Mouse (Mus musculus): ENCODE results near the gene Ifitm6. TPM values are rescaled to one million over a fixed set of nuclear protein-coding genes. Genes with fewer than 3 reads are reported as not detected.

The Ifitm6 gene
- polyA plus RNA-seq, 1 experiment from 2014 or later: 7.4 TPM

DNA sequence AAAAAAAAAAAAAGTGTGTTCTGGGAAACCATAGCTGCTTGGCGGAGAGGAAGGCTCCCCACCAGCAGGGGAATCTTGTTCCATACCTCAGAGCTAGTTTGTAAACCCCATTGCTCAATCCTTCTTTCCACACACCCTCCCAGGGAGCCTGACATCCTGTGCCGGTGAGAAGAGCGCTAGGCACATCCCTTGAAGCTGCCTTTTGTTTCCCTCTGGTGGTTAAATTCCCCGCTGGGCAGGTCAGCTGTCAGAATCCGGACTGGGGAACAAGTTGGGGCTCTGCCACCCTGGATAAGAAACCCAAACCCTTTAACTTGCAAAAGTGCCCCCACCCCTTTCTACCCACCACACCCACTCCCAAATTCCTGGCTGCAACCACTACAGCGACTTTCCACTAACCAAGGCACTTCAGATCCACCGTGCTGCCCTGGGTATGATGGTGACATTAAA, 9.4 kb downstream of the Ifitm6 start:
- H3K36me3 ChIP-seq (ENCODE audit: inconsistent target): no peaks in the 10 kb centered on the region
- peaks cover 29% of the 10 kb centered on the region for H3K79me2 ChIP-seq (ENCODE audit: inconsistent target)
- no peak overlapping the region for H3K4me3 ChIP-seq (ENCODE audit: inconsistent target)
- 21% methylated on average over 7 of the region's 7 CpGs for WGBS (ENCODE audit: missing documents)
- H3K27ac ChIP-seq: no peak overlapping the region

DNA sequence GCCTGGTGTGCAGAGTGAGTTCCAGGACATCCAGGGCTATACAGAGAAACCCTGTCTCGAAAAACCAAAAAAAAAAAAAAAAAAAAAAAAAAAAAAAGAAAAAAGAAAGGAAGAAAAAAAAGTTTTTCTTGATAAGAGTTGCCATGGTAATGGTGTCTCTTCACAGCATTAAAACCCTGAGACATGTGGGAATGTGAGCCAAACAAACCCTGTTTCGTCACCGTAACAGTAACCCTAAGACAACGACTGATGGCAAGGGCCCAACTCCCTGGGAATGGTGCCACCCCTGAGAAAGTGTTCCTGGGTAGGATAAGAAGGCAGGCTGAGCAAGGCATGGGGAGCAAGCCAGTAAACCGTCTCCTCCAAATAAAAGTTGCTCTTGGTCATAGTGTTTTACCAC, 10.8 kb downstream of the Ifitm6 start:
- Histone ChIP-seq H3K79me2 (ENCODE audit: inconsistent target) (peaks cover 29% of the 10 kb centered on the region), H3K27ac (no peak overlapping the region), H3K4me3 (ENCODE audit: inconsistent target) (no peak overlapping the region), H3K36me3 (ENCODE audit: inconsistent target) (no peaks in the 10 kb centered on the region)
- WGBS (ENCODE audit: missing documents): 82% methylated on average over 4 of the region's 5 CpGs

DNA sequence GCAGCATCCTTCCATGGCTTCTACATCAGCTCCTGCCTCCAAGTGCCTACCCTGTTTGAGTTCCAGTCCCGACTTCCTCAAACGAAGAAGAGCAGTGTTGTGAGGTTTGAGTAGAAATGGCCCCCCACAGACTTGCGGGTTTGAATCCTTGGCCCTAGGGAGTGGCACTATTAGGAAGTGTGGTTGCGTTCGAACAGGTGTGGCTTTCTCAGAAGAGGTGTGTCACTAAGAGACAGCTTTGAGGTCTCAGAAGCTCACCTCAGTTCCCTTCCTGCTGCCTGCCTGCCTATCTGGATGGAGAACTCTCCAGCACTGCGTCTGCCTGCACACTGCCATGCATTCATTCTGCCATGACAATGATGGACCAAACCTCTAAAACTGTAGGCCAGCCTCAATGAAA, 11.3 kb downstream of the Ifitm6 start:
- Histone ChIP-seq H3K4me3 (ENCODE audit: inconsistent target) (no peak overlapping the region), H3K36me3 (ENCODE audit: inconsistent target) (no peaks in the 10 kb centered on the region), H3K79me2 (ENCODE audit: inconsistent target) (peaks cover 24% of the 10 kb centered on the region), H3K27ac (no peak overlapping the region)
- WGBS (ENCODE audit: missing documents): 42% methylated on average over 6 of the region's 6 CpGs

GRCm38 (mm10) chr7:141003248-141004010, 14.3 kb downstream of the Ifitm6 start:
- no peak overlapping the region for H3K4me3 ChIP-seq (ENCODE audit: inconsistent target)
- WGBS (ENCODE audit: missing documents): 89% methylated on average over 5 of the region's 5 CpGs
- no peaks in the 10 kb centered on the region for H3K79me2 ChIP-seq (ENCODE audit: inconsistent target)
- H3K36me3 ChIP-seq (ENCODE audit: inconsistent target): no peaks in the 10 kb centered on the region
- H3K27ac ChIP-seq: no peak overlapping the region

DNA sequence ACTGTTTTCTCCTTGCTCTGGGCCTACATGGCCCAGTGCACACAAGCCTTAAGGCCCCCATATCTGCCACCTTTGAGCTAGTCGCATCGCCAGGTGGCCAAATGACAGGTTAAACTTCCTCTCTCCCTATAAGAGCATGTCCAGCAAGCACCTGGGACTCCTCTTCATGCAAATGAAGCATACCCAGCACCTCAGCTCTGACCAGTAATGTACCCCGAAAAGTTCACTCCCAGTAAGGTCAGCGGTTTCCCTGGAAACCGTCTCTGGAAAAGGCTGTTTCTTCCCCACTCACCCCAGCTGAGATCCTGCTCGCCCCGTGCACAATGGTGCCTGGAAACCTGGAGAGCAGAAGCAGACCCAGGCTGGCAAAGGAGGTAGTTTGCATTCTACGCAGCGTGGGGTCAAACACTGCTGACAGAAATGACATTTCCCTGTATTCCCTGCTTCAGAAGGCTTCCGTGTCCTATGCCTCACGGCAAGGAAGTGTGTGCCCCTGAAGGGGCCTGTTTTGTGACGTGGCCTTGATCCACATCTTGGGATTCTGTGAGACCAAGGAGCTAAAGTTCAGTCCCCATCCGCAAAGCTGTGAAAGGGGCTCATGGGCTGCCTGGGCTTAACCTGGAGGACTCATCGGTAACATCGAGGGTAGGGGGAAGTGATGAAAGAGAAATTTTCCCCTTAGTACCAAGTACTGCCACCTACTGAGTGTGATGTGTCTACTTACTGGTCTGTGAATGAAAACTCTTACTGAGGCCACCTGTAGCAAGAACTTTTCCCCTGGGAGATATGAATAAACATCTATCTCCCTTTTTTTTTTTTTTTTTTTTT, 16.6 kb downstream of the Ifitm6 start:
- H3K27ac ChIP-seq: no peak overlapping the region
- H3K36me3 ChIP-seq (ENCODE audit: inconsistent target): no peaks in the 10 kb centered on the region
- H3K4me3 ChIP-seq (ENCODE audit: inconsistent target): no peak overlapping the region
- 86% methylated on average over 15 of the region's 15 CpGs for WGBS (ENCODE audit: missing documents)
- no peaks in the 10 kb centered on the region for H3K79me2 ChIP-seq (ENCODE audit: inconsistent target)

GRCm38 (mm10) chr7:140998853-140999700, 18.6 kb downstream of the Ifitm6 start:
- Histone ChIP-seq H3K4me3 (ENCODE audit: inconsistent target) (peak overlapping the region; percentile 25; the same call in 1 of the 2 replicates), H3K79me2 (ENCODE audit: inconsistent target) (no peaks in the 10 kb centered on the region), H3K27ac (peak overlapping the region; percentile 77), H3K36me3 (ENCODE audit: inconsistent target) (no peaks in the 10 kb centered on the region)
- WGBS (ENCODE audit: missing documents): under 1% methylated on average over 11 of the region's 11 CpGs

GRCm38 (mm10) chr7:140997817-140998216, 19.9 kb downstream of the Ifitm6 start:
- WGBS (ENCODE audit: missing documents): 0% methylated on average over 1 of the region's 1 CpGs
- no peaks in the 10 kb centered on the region for H3K36me3 ChIP-seq (ENCODE audit: inconsistent target)

DNA sequence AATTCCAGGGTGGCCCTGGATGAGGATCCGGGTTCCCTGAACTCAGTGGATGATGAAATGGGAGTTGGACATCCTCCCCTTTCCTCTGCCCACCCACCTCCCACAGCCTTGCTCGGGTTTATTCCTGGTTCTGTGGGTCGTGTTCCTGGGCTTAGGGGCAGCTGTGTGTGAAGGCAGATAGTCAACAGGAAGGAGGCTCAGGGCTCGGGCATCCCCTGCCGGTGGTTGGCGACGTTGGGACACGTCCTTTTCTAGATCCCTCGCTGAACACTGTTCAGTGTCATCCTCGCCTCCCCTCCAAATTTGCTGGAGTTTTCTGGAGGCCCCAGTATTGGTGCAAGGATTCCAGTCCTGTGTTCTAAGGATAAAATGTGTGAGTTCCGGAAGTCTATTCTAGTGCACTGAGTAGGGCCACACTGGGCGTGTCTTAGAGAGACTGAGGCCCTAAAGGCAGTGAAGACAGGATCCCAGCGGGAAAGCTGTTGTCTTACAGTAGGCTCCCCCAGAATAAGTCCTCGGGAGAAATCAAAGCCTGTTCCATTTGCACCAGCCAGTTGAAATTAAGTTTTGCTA, 26.5 kb downstream of the Ifitm6 start:
- no peaks in the 10 kb centered on the region for H3K36me3 ChIP-seq (ENCODE audit: inconsistent target)
- 34% methylated on average over 13 of the region's 14 CpGs for WGBS (ENCODE audit: missing documents)
- H3K27ac ChIP-seq: peak overlapping the region; percentile 19; the same call in 1 of the 2 replicates
- H3K4me3 ChIP-seq (ENCODE audit: inconsistent target): no peak overlapping the region
- H3K79me2 ChIP-seq (ENCODE audit: inconsistent target): no peaks in the 10 kb centered on the region

More at GRCm38 (mm10) chr7:140997817-140998216, 19.9 kb downstream of the Ifitm6 start:
- Histone ChIP-seq H3K4me3 (ENCODE audit: inconsistent target) (no peak overlapping the region), H3K27ac (peak overlapping the region; percentile 77), H3K79me2 (ENCODE audit: inconsistent target) (no peaks in the 10 kb centered on the region)

DNA sequence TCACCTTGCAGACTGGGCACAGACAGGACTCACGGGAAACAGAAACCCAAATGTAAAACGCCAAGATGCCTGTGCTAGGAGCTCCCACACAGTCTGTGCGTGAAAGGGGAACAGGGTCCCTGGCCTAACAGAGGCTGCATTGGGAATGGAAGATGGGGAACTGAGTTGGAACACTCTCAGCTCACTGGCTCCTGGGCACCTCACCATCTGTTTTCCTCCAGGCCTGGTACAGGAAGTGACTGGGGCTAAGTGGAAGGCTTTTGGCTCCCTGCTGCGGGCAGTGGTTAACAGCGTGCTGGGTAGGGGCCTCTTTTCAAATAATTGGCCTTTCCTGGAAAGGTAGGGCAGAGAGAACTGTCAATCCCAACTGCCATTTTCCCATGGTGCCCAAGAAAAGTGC, 27.1 kb downstream of the Ifitm6 start:
- H3K27ac ChIP-seq: peak overlapping the region; percentile 19; the same call in 1 of the 2 replicates

DNA sequence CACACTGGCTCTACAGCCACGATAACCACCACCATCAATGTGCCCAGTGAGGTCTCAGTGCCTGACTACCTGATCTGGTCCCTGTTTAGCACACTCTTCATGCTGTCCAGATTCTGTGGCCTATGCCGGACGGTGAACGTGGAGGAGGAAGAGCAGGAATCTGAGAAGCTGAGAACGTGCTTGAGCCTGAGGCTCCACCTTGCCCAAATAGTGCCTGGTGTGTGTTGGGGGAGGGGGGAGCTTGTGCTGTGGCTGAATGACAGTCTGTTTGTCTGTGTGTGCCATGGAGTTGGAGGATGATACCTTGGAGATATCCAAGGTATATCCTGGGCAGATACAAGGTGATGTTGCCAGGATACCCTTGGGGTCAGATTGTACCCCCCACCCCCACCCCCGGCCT, 27.5 kb downstream of the Ifitm6 start:
- Histone ChIP-seq H3K36me3 (ENCODE audit: inconsistent target) (no peaks in the 10 kb centered on the region), H3K27ac (0 out of 2 replicates have a peak overlapping the region, but pooled peaks have one; percentile 19), H3K4me3 (ENCODE audit: inconsistent target) (no peak overlapping the region), H3K79me2 (ENCODE audit: inconsistent target) (no peaks in the 10 kb centered on the region)
- 15% methylated on average over 6 of the region's 6 CpGs for WGBS (ENCODE audit: missing documents)

More for the DNA sequence above, 27.1 kb downstream of the Ifitm6 start:
- 19% methylated on average over 5 of the region's 5 CpGs for WGBS (ENCODE audit: missing documents)
- H3K79me2 ChIP-seq (ENCODE audit: inconsistent target): no peaks in the 10 kb centered on the region
- no peak overlapping the region for H3K4me3 ChIP-seq (ENCODE audit: inconsistent target)
- H3K36me3 ChIP-seq (ENCODE audit: inconsistent target): no peaks in the 10 kb centered on the region

DNA sequence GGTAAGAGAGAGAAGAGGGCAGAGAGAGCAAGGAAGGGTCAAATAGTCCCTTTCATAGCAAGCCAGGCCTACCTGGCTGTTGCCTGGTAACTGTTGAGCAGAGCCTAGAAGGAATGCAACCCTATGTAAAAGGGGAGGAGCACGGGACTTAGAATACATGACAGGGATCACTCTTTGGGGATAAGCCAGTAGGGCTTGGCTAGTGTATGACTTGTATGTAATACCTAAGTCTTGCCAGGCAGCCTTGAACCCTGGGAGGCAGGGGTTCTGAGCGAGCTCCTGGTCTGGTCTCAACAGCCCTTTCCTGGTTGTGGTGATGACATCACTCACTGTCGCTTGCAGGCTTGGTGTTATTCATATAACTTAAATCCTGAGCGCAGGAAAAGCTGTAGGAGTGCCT, 28.7 kb downstream of the Ifitm6 start:
- Histone ChIP-seq H3K4me3 (ENCODE audit: inconsistent target) (no peak overlapping the region), H3K27ac (no peak overlapping the region), H3K79me2 (ENCODE audit: inconsistent target) (no peaks in the 10 kb centered on the region), H3K36me3 (ENCODE audit: inconsistent target) (no peaks in the 10 kb centered on the region)
- WGBS (ENCODE audit: missing documents): 92% methylated on average over 4 of the region's 4 CpGs

DNA sequence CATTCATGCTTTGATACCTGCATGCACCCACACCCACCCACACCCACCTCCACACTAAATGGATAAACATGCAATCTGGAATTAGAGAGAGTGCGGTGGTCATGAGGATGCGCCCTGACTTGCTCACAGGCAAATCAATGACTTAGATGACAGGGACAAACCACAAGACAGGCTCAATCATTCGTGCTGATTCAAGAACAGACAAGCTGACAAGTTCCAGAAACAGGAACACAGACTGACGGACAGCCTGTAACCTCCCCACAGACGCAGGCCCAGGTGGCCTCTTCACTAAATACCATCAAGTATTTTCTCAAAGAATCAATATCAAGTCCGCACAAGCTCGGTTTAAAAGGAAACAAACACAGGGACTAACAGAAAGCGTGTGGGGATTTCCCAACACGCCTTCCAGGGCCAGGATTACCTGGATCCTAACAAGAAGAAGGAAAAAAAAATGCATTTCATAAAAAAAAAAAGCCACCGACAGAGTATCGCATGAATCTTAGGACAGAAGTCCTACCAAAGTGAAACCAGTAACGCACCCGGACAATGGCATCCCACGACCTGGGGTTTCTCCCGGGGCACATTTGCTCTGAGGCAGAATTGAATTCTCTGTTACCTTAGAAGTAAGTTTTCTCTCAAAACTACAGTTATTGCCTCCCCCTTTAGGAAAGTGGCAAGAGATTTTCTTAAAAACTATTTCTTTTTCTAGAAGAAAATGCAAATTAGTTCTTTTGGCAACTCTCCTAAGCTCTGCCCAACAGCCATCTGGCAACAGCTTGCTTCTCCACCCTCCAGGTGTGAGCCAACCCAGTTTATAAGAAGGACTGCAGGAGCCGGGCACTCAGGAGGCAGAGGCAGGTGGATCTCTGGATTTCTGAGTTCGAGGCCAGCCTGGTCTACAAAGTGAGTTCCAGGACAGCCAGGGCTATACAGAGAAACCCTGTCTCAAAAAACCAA, 30.3 kb downstream of the Ifitm6 start:
- H3K79me2 ChIP-seq (ENCODE audit: inconsistent target): no peaks in the 10 kb centered on the region
- H3K4me3 ChIP-seq (ENCODE audit: inconsistent target): no peak overlapping the region
- no peak overlapping the region for H3K27ac ChIP-seq
- WGBS (ENCODE audit: missing documents): 43% methylated on average over 17 of the region's 17 CpGs
- no peaks in the 10 kb centered on the region for H3K36me3 ChIP-seq (ENCODE audit: inconsistent target)

DNA sequence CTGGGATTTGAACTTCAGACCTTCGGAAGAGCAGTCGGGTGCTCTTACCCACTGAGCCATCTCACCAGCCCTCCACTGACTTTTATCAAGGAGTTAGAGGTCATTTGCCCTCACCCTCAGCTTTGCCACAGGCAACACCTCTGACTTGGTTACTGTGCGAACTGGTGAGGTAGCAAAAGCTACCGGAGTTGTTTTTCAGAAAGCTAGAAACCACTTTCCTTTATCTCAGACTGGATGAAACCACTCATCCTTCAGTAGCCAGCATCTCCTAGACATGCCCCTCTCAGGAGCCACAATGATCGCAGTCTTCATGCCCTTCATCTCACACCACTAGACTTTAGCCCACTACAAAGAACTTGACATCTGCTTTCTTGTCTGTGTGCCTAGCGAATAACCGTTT, 34.8 kb downstream of the Ifitm6 start:
- H3K79me2 ChIP-seq (ENCODE audit: inconsistent target): no peaks in the 10 kb centered on the region
- no peak overlapping the region for H3K27ac ChIP-seq
- WGBS (ENCODE audit: missing documents): 93% methylated on average over 5 of the region's 7 CpGs
- H3K36me3 ChIP-seq (ENCODE audit: inconsistent target): no peaks in the 10 kb centered on the region
- no peak overlapping the region for H3K4me3 ChIP-seq (ENCODE audit: inconsistent target)

Data from macrophage (primary cell).